Mouse (Mus musculus) forebrain, embryonic 14.5 days (tissue): ENCODE results near the gene Ppcdc. TPM values are rescaled to one million over a fixed set of nuclear protein-coding genes. Genes with fewer than 3 reads are reported as not detected.

Experiments used
- ATAC-seq: fragments of 200-750 bp; cut with Nextera tagmentation; 2 replicates; pipeline ENCODE4 v1.8.0; 2017; ENCODE audit warnings: mild to moderate bottlenecking, moderate library complexity
- DNase-seq: peaks from one replicate; pipeline ENCODE4 v3.0.0-alpha.2; 2015; ENCODE audit warnings: low spot score
- H3K27ac ChIP-seq: fragments of 300-500 bp; sonication (generic); 2 replicates; pipeline ENCODE4 v1.5.1; 2014; ENCODE audit warnings: low read depth, mild to moderate bottlenecking, control low read depth, low read length, moderate library complexity
- H3K27me3 ChIP-seq: fragments of 300-500 bp; sonication (generic); replicated peaks from 2 replicates; pipeline ENCODE4 v1.6.1; 2014; ENCODE audit warnings: low read length, control low read depth, mixed read lengths; ENCODE audit not compliant: control insufficient read depth, insufficient read depth
- H3K36me3 ChIP-seq: fragments of 300-500 bp; sonication (generic); 2 replicates; pipeline ENCODE4 v1.6.1; 2014; ENCODE audit warnings: low read length, control low read depth; ENCODE audit not compliant: control insufficient read depth, insufficient read depth
- H3K4me1 ChIP-seq: fragments of 300-500 bp; sonication (generic); 2 replicates; pipeline ENCODE4 v1.6.1; 2014; ENCODE audit warnings: antibody characterized with exemption, low read length, control low read depth; ENCODE audit not compliant: control insufficient read depth, insufficient read depth
- H3K4me2 ChIP-seq: fragments of 300-500 bp; sonication (generic); 2 replicates; pipeline ENCODE4 v1.6.1; 2014; ENCODE audit warnings: mild to moderate bottlenecking, control low read depth, low read length
- H3K4me3 ChIP-seq: fragments of 300-500 bp; sonication (generic); 2 replicates; pipeline ENCODE4 v1.5.1; 2014; ENCODE audit warnings: low read depth, low read length, control low read depth
- H3K9ac ChIP-seq: fragments of 300-500 bp; sonication (generic); 2 replicates; pipeline ENCODE4 v1.6.1; 2014; ENCODE audit warnings: mild to moderate bottlenecking, low read length, control low read depth, moderate library complexity
- H3K9me3 ChIP-seq: fragments of 300-500 bp; sonication (generic); replicated peaks from 2 replicates; pipeline ENCODE4 v1.6.1; 2016; ENCODE audit warnings: low read length, control low read depth, mixed read lengths; ENCODE audit not compliant: control insufficient read depth
- WGBS: fragments of 180-500 bp; shearing (Covaris S2); extraction: QIAGEN DNeasy Blood & Tissue Kit; methylation state at CpG from one replicate; pipeline ENCODE4 v1.1.7; 2014; 5-methylcytosine and 5-hydroxymethylcytosine counted together
- polyA plus RNA-seq: library from polyadenylated mRNA; unstranded; fragments of >200 nt; fragmentation: Nextera tagmentation; extraction: Ambion mirVana; gene quantifications from 2 replicates; pipeline ENCODE4 v1.2.1, GENCODE M21; 2014

Ppcdc gene
- polyA plus RNA-seq, 1 experiment from 2014 or later, result 19.2 TPM

DNA sequence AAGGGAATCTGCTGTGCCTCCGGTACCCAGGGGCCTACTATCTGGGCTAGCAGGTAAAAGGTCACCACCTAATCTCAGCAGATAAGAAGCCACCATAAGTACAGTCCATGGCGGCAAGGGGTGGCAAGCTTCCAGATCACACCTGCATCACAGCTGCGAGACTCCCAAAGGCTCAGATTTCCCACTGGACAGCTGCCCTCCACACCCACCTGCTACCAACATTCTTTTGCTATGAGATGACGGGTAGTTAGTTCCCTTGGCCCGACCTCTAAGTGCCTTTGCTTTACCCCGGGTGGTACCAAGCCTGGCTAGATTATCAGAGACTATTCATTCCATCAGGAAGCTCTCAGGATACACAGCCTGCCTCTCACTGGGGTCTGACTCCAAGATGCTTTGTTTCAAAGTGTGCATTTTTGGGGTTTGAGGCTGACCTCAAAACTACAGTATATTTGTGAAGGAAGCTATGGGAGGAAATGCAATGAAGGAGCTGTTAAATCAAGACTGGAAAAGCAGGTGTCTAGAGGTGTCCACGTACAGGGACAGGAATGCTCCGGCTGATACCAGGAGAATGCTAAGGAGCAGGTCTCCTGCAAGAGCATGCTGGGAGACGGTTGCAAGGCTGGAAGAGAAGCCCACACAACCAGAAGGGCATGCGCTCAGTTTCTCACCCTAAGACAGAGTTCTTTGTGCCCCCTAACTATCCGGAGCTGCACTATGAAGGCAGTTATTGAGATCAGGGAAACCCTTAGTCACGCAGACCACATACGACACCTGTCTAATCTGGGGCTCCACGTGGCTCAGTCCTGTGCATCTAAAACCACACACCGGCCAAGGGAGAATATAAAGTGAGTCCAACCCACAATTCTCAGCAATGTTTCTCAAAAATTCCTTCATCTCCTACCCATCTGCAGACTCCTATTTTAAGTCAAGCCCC, 37.3 kb downstream of the Ppcdc start:
- ATAC-seq (no peak), DNase-seq (no peak)
- Histone ChIP-seq H3K9ac (no peak overlapping the region), H3K9me3 (0 out of 2 replicates have a peak, but pooled peaks cover 2% of the 10 kb centered on the region), H3K27ac (no peak overlapping the region), H3K4me2 (no peak overlapping the region), H3K36me3 (no peaks in the 10 kb centered on the region), H3K4me3 (no peak overlapping the region), H3K27me3 (no peaks in the 10 kb centered on the region), H3K4me1 (no peaks in the 10 kb centered on the region)
- 92% methylated on average over 15 of the region's 15 CpGs for WGBS

DNA sequence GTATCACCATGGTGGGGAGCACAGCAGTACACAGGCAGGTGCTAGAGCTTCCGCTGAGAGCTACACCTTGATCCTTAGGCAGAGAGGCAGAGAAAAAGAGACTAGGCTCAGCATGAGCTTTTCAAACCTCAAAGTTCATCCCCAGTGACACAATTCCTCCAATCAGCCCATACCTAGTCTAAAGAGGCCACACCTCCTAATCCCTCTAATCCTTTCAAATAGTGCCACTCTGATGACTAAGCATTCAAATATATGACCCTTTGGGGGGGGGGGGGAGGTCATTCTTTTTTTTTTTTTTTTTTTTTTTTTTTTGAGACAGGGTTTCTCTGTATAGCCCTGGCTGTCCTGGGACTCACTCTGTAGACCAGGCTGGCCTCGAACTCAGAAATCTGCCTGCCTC, 41.2 kb downstream of the Ppcdc start:
- Histone ChIP-seq H3K9me3 (0 out of 2 replicates have a peak, but pooled peaks cover 2% of the 10 kb centered on the region), H3K36me3 (no peaks in the 10 kb centered on the region), H3K9ac (no peak overlapping the region), H3K4me2 (no peak overlapping the region), H3K27ac (no peak overlapping the region), H3K4me1 (no peaks in the 10 kb centered on the region), H3K27me3 (no peaks in the 10 kb centered on the region), H3K4me3 (no peak overlapping the region)
- 88% methylated on average over 2 of the region's 2 CpGs for WGBS
- no peak for ATAC-seq
- no peak for DNase-seq

DNA sequence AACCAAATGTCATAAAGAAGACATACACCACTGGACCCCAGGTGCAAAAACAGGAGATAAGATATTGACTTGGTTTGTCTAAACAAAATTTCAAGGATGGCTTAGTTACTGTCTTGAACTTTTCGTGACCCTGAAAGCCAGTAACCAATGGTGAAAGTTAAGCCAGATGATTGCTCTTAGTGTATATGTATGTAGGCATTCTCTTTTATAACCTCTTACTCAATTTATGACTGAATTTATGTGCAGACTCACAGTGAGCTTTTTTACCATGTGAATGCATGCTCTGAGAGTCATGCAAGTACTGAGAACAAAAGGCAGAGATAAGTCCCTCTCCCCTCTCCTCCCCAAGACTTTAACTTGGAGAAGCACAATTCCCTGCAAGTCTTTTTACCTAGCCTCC, 47.0 kb downstream of the Ppcdc start:
- H3K4me2 ChIP-seq, result no peak overlapping the region
- no peak overlapping the region for H3K9ac ChIP-seq
- H3K27ac ChIP-seq, result no peak overlapping the region
- H3K27me3 ChIP-seq, result no peaks in the 10 kb centered on the region
- no peaks in the 10 kb centered on the region for H3K36me3 ChIP-seq
- ATAC-seq (no peak), DNase-seq (no peak)
- H3K9me3 ChIP-seq, result no peaks in the 10 kb centered on the region
- H3K4me1 ChIP-seq, result no peaks in the 10 kb centered on the region
- whole genome bisulfite sequencing, result 83% methylated on average over 1 of the region's 1 CpGs
- no peak overlapping the region for H3K4me3 ChIP-seq

DNA sequence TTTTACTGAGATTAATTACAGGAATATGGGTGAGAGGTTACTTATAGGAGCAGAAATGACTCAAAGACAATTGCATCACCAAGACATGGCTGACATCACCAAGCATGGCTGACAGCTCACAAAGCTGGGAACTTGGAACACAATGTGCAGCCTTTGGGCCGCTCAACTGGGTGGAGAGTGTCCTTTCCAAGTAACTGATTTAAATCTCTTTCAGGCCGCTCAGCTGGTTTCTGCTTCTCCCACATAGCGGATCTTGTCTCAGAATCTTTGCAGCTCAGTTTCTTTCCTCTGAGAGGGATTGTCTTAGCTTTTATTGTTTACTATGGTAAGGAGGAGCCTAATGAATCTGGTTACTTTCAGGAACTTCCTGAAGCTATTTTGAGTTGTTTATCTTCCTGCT, 49.1 kb downstream of the Ppcdc start:
- ATAC-seq, result no peak
- Histone ChIP-seq H3K27me3 (no peaks in the 10 kb centered on the region), H3K4me2 (no peak overlapping the region), H3K4me3 (no peak overlapping the region), H3K27ac (no peak overlapping the region), H3K36me3 (no peaks in the 10 kb centered on the region), H3K9me3 (no peaks in the 10 kb centered on the region), H3K9ac (no peak overlapping the region), H3K4me1 (no peaks in the 10 kb centered on the region)
- DNase-seq, result no peak
- 63% methylated on average over 3 of the region's 3 CpGs for WGBS

DNA sequence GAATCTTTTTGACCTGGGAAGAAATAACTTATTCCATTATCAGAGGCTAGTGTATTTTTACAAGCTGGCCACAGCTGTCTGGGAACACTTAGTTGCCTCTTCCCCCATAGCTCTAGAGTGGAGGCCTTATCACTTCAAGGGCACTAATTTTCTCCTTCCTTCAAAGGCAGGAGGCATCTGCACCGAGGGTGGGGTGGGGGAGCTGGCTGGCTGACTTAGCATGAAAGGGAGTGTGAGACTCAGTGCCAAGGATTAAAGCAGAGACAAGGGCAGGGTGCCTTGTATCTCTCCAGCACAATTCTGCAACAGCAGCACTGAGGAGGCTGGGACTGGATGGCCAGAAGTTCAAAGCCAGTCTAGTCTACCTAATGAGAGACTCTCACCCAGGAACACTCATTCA, 50.8 kb downstream of the Ppcdc start:
- H3K4me1 ChIP-seq, result no peaks in the 10 kb centered on the region
- H3K9me3 ChIP-seq, result no peaks in the 10 kb centered on the region
- no peak overlapping the region for H3K27ac ChIP-seq
- H3K36me3 ChIP-seq, result no peaks in the 10 kb centered on the region
- no peaks in the 10 kb centered on the region for H3K27me3 ChIP-seq
- DNase-seq (peak; percentile 2), ATAC-seq (no peak)
- no peak overlapping the region for H3K4me3 ChIP-seq
- 24% methylated on average over 1 of the region's 1 CpGs for WGBS
- no peak overlapping the region for H3K4me2 ChIP-seq
- no peak overlapping the region for H3K9ac ChIP-seq

DNA sequence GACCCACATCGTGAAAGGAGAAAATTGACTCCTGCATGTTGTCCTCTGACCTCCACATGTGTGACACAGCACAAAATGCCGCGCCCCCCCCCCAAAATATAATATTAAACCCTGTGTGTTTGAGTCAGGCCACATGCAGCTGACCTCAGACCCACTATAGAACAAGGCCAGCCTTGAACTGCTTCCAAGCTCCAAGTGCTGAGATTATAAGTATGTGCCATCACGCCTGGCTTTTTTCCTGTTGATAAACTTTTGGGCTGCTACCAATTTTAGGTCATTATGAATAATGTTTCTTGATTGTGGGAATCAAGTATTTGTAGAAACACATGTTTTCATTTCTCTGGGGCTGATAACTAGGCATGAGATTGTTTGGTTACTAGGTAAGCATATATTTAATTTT, 53.0 kb downstream of the Ppcdc start:
- no peak for ATAC-seq
- WGBS, result 87% methylated on average over 4 of the region's 4 CpGs
- Histone ChIP-seq H3K36me3 (no peaks in the 10 kb centered on the region), H3K9ac (no peak overlapping the region), H3K27ac (no peak overlapping the region), H3K9me3 (no peaks in the 10 kb centered on the region), H3K4me2 (no peak overlapping the region), H3K27me3 (no peaks in the 10 kb centered on the region), H3K4me1 (no peaks in the 10 kb centered on the region), H3K4me3 (no peak overlapping the region)
- DNase-seq, result no peak

DNA sequence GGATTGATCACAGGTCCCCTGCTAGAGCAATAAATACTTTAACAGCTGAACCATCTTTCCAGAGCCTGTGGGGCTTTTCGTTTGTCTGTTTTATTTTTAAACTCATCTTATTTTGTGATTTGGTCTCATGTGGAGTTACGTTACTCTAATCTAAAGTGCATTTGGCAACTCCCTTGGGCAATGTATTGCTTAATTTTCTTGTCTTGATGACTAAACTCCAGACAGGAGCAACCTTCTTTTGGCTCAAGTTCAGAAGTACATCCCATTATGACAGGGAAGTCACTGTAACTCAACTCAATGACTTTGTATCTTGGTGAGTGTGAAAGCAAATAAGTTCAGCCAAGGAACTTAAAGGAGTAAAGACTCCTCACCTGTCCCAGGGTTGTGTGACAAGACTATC, 55.3 kb downstream of the Ppcdc start:
- Histone ChIP-seq H3K27me3 (no peaks in the 10 kb centered on the region), H3K9ac (no peak overlapping the region), H3K36me3 (no peaks in the 10 kb centered on the region), H3K4me2 (no peak overlapping the region), H3K27ac (no peak overlapping the region), H3K4me1 (no peaks in the 10 kb centered on the region), H3K9me3 (no peaks in the 10 kb centered on the region), H3K4me3 (no peak overlapping the region)
- ATAC-seq, result no peak
- no peak for DNase-seq
- WGBS, result 82% methylated on average over 2 of the region's 2 CpGs

DNA sequence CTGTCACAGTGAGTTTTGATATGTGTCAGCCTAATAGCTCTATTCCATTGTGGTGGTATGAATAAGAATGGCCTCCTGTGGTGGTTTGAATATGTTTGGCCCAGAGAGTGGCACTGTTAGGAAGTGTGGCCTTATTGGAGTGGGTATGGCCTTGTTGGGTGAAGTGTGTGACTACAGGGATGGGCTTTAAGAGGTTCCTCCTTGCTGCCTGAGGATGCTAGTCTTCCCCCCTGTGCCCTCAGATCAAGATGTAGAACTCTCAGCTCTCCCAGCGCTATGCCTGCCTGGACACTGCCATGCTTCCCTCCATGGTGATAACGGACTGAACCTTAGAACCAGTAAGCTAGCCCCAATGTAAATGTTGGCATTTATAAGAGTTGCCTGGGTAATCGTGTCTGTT, 78.9 kb downstream of the Ppcdc start:
- no peak overlapping the region for H3K9ac ChIP-seq
- no peak overlapping the region for H3K4me3 ChIP-seq
- no peak overlapping the region for H3K4me2 ChIP-seq
- no peaks in the 10 kb centered on the region for H3K9me3 ChIP-seq
- WGBS, result 90% methylated on average over 3 of the region's 3 CpGs
- H3K36me3 ChIP-seq, result no peaks in the 10 kb centered on the region
- DNase-seq, result no peak
- no peak overlapping the region for H3K27ac ChIP-seq
- H3K4me1 ChIP-seq, result no peaks in the 10 kb centered on the region
- no peaks in the 10 kb centered on the region for H3K27me3 ChIP-seq
- no peak for ATAC-seq

DNA sequence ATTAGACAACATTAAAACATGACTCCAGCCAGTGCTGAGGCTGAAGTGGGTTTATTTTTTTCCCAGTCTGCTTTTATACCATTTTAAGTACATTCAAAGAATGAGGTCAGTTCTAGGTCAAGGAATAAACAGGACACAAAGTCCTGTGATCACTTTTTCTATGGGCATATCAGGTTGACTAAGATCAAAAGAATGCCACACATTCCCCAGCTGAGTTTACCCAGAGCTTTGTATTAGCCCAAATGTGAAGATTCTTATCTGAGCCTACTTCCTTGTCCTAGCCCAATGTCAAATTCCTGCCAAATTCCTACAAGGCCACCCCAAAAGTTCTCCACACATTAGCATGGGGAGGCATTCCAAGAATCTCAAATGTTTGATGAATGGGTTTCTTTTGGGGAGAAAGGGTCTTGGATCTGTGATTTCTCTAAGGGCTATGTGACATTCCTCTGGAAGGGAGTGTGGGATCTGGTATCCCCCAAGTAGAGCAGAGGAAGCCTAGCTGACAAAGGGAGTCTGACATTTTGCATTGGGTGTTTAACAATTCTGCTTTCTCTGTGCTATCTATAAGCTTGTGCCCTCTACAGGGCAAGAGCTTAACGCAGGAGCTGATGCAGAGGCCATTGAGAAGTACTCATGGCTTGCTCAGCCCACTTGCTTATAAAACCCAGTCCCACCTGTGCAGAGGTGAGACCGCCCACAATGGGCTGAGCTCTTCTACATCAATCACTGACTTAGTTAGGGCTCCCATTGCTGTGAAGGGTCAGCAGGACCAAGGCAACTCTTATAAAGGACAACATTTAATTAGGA, 85.3 kb downstream of the Ppcdc start:
- no peak for ATAC-seq
- 57% methylated on average over 2 of the region's 2 CpGs for WGBS

More for the DNA sequence above, 85.3 kb downstream of the Ppcdc start:
- Histone ChIP-seq H3K4me3 (no peak overlapping the region), H3K27me3 (no peaks in the 10 kb centered on the region), H3K9me3 (no peaks in the 10 kb centered on the region), H3K4me2 (no peak overlapping the region), H3K36me3 (no peaks in the 10 kb centered on the region), H3K9ac (no peak overlapping the region), H3K27ac (no peak overlapping the region), H3K4me1 (no peaks in the 10 kb centered on the region)
- DNase-seq, result no peak
